ENCODE assay signal across 9 mouse cellular contexts in genomic region chr7:112743063-112743462, GRCm38 (mm10).
DNase-seq lines count a peak whose midpoint lies in the region; ATAC-seq and TF ChIP-seq lines count a peak whose summit lies in the region.
"Had no signal": no experiment of that assay in that cellular context is flagged by ENCODE, and none has a peak within 500 bp of the region (broad histone marks: within the 10 kb centered on the region; RNA-seq: fewer than 3 reads in every experiment).

No protein-coding gene starts in this region.

- no peaks in the 10 kb centered on the region for H3K36me3 ChIP-seq in heart, embryonic 11.5 days (ENCODE audit: control insufficient read depth, insufficient read depth, low read length)
- H3K36me3 ChIP-seq in embryonic facial prominence, embryonic 11.5 days (replicated peaks; ENCODE audit: control insufficient read depth, insufficient read depth, low read depth, low read length) = no peaks in the 10 kb centered on the region
- no peaks in the 10 kb centered on the region for H3K36me3 ChIP-seq in intestine, embryonic 15.5 days
- H3K36me3 ChIP-seq in limb, embryonic 14.5 days (ENCODE audit: control insufficient read depth, insufficient read depth, low read length) = no peaks in the 10 kb centered on the region

- no peaks in the 10 kb centered on the region for H3K27me3 ChIP-seq in heart, embryonic 11.5 days (ENCODE audit: control insufficient read depth, insufficient read depth, low read length)
- H3K27me3 ChIP-seq in embryonic facial prominence, embryonic 11.5 days (ENCODE audit: control insufficient read depth, insufficient read depth, low read length) = no peaks in the 10 kb centered on the region
- H3K27me3 ChIP-seq in intestine, embryonic 15.5 days (replicated peaks) = no peaks in the 10 kb centered on the region
- no peaks in the 10 kb centered on the region for H3K27me3 ChIP-seq in limb, embryonic 14.5 days (ENCODE audit: control insufficient read depth, insufficient read depth, low read length)

- H3K4me1 ChIP-seq in heart, embryonic 11.5 days (ENCODE audit: control insufficient read depth, insufficient read depth, low read length) = peaks cover 68% of the 10 kb centered on the region
- peaks cover 19% of the 10 kb centered on the region for H3K4me1 ChIP-seq in embryonic facial prominence, embryonic 11.5 days (ENCODE audit: control insufficient read depth, insufficient read depth, low read length)
- peaks cover 34% of the 10 kb centered on the region for H3K4me1 ChIP-seq in intestine, embryonic 15.5 days (replicated peaks)
- peaks cover 45% of the 10 kb centered on the region for H3K4me1 ChIP-seq in limb, embryonic 14.5 days (ENCODE audit: control insufficient read depth, insufficient read depth, low read length)

- peak overlapping the region; percentile 32; the same call in 1 of the 2 replicates for H3K4me3 ChIP-seq in heart, embryonic 11.5 days (ENCODE audit: low read depth, low read length)
- no peak overlapping the region for H3K4me3 ChIP-seq in embryonic facial prominence, embryonic 11.5 days (ENCODE audit: low read depth, low read length)
- no peak overlapping the region for H3K4me3 ChIP-seq in intestine, embryonic 15.5 days (replicated peaks)
- no peak overlapping the region for H3K4me3 ChIP-seq in limb, embryonic 14.5 days (replicated peaks; ENCODE audit: low read length)

- H3K4me2 ChIP-seq in heart, embryonic 11.5 days = peak overlapping the region; percentile 60
- H3K4me2 ChIP-seq in embryonic facial prominence, embryonic 11.5 days (ENCODE audit: low read depth, low read length) = no peak overlapping the region; the same call in 1 of the 2 replicates
- peak overlapping the region; percentile 48 for H3K4me2 ChIP-seq in intestine, embryonic 15.5 days (replicated peaks)
- H3K4me2 ChIP-seq in limb, embryonic 14.5 days (replicated peaks; ENCODE audit: low read depth, low read length, severe bottlenecking) = 0 out of 2 replicates have a peak overlapping the region, but pooled peaks have one; percentile 29

- no peaks in the 10 kb centered on the region for H3K9me3 ChIP-seq in heart, embryonic 11.5 days (replicated peaks; ENCODE audit: control insufficient read depth, low read length)
- H3K9me3 ChIP-seq in embryonic facial prominence, embryonic 11.5 days (replicated peaks; ENCODE audit: control insufficient read depth, low read length) = no peaks in the 10 kb centered on the region
- no peaks in the 10 kb centered on the region for H3K9me3 ChIP-seq in intestine, embryonic 15.5 days
- no peaks in the 10 kb centered on the region for H3K9me3 ChIP-seq in limb, embryonic 14.5 days (ENCODE audit: control insufficient read depth, low read length)

- ATAC-seq in heart, embryonic 11.5 days (replicated peaks; ENCODE audit: insufficient number of reproducible peaks, low FRiP score, low TSS enrichment) = no peak
- no peak for ATAC-seq in embryonic facial prominence, embryonic 11.5 days (replicated peaks; ENCODE audit: insufficient number of reproducible peaks, low FRiP score, low TSS enrichment, low read depth)
- peak; percentile 42; the same call in 1 of the 2 replicates for ATAC-seq in intestine, embryonic 15.5 days
- no peak for ATAC-seq in limb, embryonic 14.5 days (ENCODE audit: low FRiP score, low read depth)

- peak overlapping the region; percentile 17; the same call in 1 of the 2 replicates for H3K9ac ChIP-seq in heart, embryonic 11.5 days (ENCODE audit: low read depth, low read length)
- 0 out of 2 replicates have a peak overlapping the region, but pooled peaks have one; percentile 1 for H3K9ac ChIP-seq in embryonic facial prominence, embryonic 11.5 days (replicated peaks; ENCODE audit: low read length)
- no peak overlapping the region for H3K9ac ChIP-seq in intestine, embryonic 15.5 days
- H3K9ac ChIP-seq in limb, embryonic 14.5 days (ENCODE audit: low read depth, low read length, severe bottlenecking) = no peak overlapping the region

- DNase-seq in heart, postnatal 4 days = no peak
- DNase-seq in embryonic facial prominence, embryonic 11.5 days (ENCODE audit: low spot score) = no peak
- DNase-seq in limb, embryonic 14.5 days (ENCODE audit: low spot score) = no peak
- DNase-seq in adrenal gland, adult 2 months = no peak
- DNase-seq in layer of hippocampus, postnatal 14 days (ENCODE audit: low spot score in 2 of 2) = no peak
- DNase-seq in lung, postnatal 25 days (ENCODE audit: low spot score) = no peak
- DNase-seq: cerebellum, adult 8-10 months had no signal

- 28% methylated on average over 7 of the region's 7 CpGs for WGBS in heart, embryonic 11.5 days (ENCODE audit: insufficient replicate concordance)
- 23% methylated on average over 7 of the region's 7 CpGs for WGBS in embryonic facial prominence, embryonic 11.5 days
- WGBS in intestine, embryonic 15.5 days = 39% methylated on average over 7 of the region's 7 CpGs
- WGBS in limb, embryonic 14.5 days = 9% methylated on average over 7 of the region's 7 CpGs

- TF ChIP-seq POLR2A in limb, embryonic 14.5 days (IDR thresholded peaks at IDR 0.05; ENCODE audit: borderline replicate concordance, extremely low read depth, insufficient read depth, insufficient read length) = no peak

- H3K27ac ChIP-seq in heart, embryonic 11.5 days (ENCODE audit: low read depth, low read length) = peak overlapping the region; percentile 93
- H3K27ac ChIP-seq in embryonic facial prominence, embryonic 11.5 days (replicated peaks; ENCODE audit: low read depth, low read length) = peak overlapping the region; percentile 72
- H3K27ac ChIP-seq in intestine, embryonic 15.5 days = peak overlapping the region; percentile 46; the same call in 1 of the 2 replicates
- peak overlapping the region; percentile 77 for H3K27ac ChIP-seq in limb, embryonic 14.5 days (replicated peaks; ENCODE audit: low read depth, low read length)

Comparison
In these comparisons a context has a peak if more than half of its experiments do, and no peak if none do; other contexts are left out.
1. H3K9ac ChIP-seq: peak in heart, embryonic 11.5 days (single experiment) and embryonic facial prominence, embryonic 11.5 days (single experiment); none in intestine, embryonic 15.5 days (single experiment) and limb, embryonic 14.5 days (single experiment).
2. Peak in every context shown above with its lines, with median percentiles within 50 percentile points of each other: H3K27ac ChIP-seq.